Mouse (Mus musculus): ENCODE data around the gene Ccl24.
"Not testable (repeated sequence)": the region's sequence is repeated elsewhere in the genome, so short reads cannot be mapped to it uniquely, and the experiment has no call there.

DNA sequence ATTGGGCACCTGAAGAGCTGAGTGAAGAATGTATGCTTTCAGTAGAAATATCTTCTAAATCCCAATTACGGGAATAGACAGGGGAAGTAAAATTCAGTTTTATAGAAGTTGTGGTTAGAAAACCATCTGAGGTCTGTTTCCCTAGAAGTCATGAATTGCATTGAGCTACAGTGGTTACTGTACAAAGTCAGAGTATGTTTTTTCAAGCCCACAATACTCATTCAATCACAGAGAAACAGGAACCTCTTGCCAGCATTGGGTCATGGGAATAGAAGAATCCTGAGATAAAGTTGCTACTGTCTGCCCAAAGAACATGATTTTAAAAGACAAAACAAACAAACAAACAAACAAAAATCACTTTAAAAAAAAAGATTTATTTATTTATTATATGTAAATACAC, 33.9 kb upstream of the Ccl24 start:
- TF ChIP-seq CTCF (IDR thresholded peaks at IDR 0.05; ENCODE audit: extremely low read depth, insufficient read length, insufficient replicate concordance, low read depth, low read length); POLR2A (IDR thresholded peaks at IDR 0.05; ENCODE audit: low read depth, low read length): not testable (repeated sequence)
